Mouse (Mus musculus) thymus, adult 2 months (tissue): ENCODE measurements around the gene Rab15. TPM values are rescaled to one million over a fixed set of nuclear protein-coding genes. Genes with fewer than 3 reads are reported as not detected.
A peak's percentile ranks its signal among the peaks of the same experiment; 100 is the strongest.

ENCODE experiments used
- DNase-seq: peaks from one replicate; pipeline ENCODE4 v3.0.0; 2021
- H3K27ac ChIP-seq: fragments of 200-500 bp; 2 replicates; pipeline ENCODE4 v1.5.1; 2012; ENCODE audit warnings: low read length, control low read depth; ENCODE audit not compliant: control insufficient read depth, insufficient read depth
- H3K27me3 ChIP-seq: fragments of 200-500 bp; 2 replicates; pipeline ENCODE4 v1.6.1; 2012; ENCODE audit warnings: mild to moderate bottlenecking, low read length, moderate library complexity, mixed read lengths; ENCODE audit not compliant: control insufficient read depth, insufficient read depth
- H3K36me3 ChIP-seq: fragments of 200-500 bp; 2 replicates; pipeline ENCODE4 v1.6.1; 2012; ENCODE audit warnings: mild to moderate bottlenecking, low read length, moderate library complexity; ENCODE audit not compliant: control insufficient read depth, insufficient read depth
- H3K4me1 ChIP-seq: fragments of 200-500 bp; replicated peaks from 2 replicates; pipeline ENCODE4 v1.6.1; 2012; ENCODE audit warnings: low read length; ENCODE audit not compliant: control insufficient read depth, insufficient read depth
- H3K4me3 ChIP-seq: fragments of 200-500 bp; 2 replicates; pipeline ENCODE4 v1.5.1; 2012; ENCODE audit warnings: mild to moderate bottlenecking, low read length, control low read depth, moderate library complexity; ENCODE audit not compliant: control insufficient read depth, insufficient read depth
- CTCF ChIP-seq: fragments of 200-500 bp; IDR thresholded peaks from 2 replicates; pipeline ENCODE4 v1.5.1; 2012; ENCODE audit warnings: mild to moderate bottlenecking, control low read depth, low read length, moderate library complexity, borderline replicate concordance; ENCODE audit not compliant: control insufficient read depth, poor library complexity, insufficient read depth; ENCODE audit errors: extremely low read depth
- POLR2A ChIP-seq: fragments of 200-500 bp; IDR thresholded peaks from 2 replicates; pipeline ENCODE4 v1.6.1; 2012; ENCODE audit warnings: mild to moderate bottlenecking, low read length, control low read depth, moderate library complexity; ENCODE audit not compliant: control insufficient read depth, poor library complexity, insufficient read depth; ENCODE audit errors: extremely low read depth
- WGBS: fragments of 180-500 bp; shearing (Covaris S2); methylation state at CpG from one replicate; pipeline ENCODE4 v1.1.7; 2018; 5-methylcytosine and 5-hydroxymethylcytosine counted together
- polyA plus RNA-seq: library from polyadenylated mRNA; depleted of rRNA; stranded (reverse); fragments of >200 nt; gene quantifications from 2 replicates; pipeline ENCODE4 v1.2.3, GENCODE M21; 2012

The Rab15 gene
- polyA plus RNA-seq, 1 experiment = 21.9 TPM

DNA sequence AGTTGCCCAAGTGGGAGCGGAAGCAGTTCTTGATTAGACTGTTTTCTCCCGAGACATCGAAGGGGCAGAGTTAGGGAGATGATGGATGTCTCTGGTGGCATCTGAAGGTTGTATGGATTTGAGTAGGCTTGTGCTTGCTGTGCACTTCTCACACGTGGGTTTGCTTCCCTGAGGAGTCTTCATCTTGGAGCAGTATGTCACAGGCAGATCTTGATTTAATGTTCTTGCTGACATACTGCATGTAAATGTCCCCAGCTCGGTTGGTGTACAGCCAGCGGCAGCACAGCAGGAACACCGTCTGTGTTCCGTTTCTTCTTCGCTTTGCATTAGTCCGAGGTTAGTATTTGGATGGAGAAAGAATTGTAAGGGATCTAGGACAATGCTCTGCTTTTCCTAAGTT, 34.4 kb upstream of the Rab15 start:
- H3K27me3 ChIP-seq = no peaks in the 10 kb centered on the region
- DNase-seq = no peak
- peaks cover 16% of the 10 kb centered on the region for H3K4me1 ChIP-seq
- no peak for TF ChIP-seq CTCF
- no peak for TF ChIP-seq POLR2A
- no peak overlapping the region for H3K27ac ChIP-seq
- H3K4me3 ChIP-seq = no peak overlapping the region
- no peaks in the 10 kb centered on the region for H3K36me3 ChIP-seq
- WGBS = 98% methylated on average over 10 of the region's 10 CpGs

DNA sequence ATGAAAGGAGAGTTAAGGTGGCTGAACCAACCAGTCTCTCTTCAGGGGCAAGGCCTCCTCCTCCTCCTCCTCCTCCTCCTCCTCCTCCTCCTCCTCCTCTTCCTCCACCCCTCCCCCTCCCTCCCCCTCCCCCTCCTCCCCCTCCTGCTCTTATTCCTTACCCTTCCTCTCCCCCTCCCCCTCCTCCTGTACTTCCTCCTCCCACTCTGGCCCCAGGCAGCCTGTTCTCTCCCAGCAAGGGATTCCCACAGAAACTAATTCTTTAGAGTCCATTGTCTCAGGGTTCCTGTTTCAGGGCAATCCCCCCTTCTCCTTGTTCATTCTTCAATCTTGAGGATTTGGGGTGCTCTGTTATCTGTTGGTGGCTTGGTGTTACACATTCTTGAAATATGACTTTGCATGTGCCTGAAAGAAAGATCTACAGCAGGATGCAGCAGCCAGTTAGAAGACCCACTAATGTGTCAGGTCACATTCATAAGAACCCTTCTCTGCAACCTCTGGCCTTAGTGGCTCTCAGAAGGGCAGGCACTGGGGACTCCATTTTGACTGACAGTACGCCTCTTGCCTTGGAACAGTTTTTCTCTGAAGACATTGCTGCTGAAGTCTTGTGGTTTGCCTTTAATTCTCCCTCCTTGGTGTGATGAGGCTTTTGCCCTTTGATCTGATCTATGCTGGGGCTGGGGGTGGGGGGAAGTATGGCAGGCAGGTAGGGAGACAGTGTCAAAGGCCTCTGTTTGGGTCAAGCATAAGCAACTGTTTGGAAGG, 30.9 kb upstream of the Rab15 start:
- Histone ChIP-seq H3K27ac (peak overlapping the region; percentile 69), H3K4me3 (no peak overlapping the region), H3K27me3 (no peaks in the 10 kb centered on the region), H3K4me1 (peaks cover 24% of the 10 kb centered on the region), H3K36me3 (no peaks in the 10 kb centered on the region)
- TF ChIP-seq POLR2A (no peak), CTCF (no peak)
- DNase-seq = peak; percentile 21
- 13% methylated on average over 1 of the region's 1 CpGs for WGBS

DNA sequence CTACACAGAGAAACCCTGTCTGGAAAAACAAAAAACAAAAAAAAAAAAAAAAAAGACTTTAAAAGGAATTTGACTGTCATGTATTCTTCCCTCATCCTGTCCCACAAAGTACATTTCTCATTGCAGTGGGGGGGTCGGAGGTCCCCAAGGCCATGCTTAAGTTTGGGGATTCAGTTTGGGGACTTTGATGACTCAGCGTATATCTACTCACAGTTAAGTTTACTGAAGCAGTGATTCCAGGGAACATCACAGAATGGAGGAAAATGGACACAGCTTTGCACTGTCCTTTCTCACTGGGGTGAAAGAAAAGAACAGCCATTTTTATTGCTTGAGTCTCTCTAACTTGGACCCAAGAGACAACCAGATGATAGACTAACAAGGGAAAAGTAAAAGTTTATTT, 29.7 kb upstream of the Rab15 start:
- 96% methylated on average over 2 of the region's 2 CpGs for WGBS
- H3K27me3 ChIP-seq = no peaks in the 10 kb centered on the region

DNA sequence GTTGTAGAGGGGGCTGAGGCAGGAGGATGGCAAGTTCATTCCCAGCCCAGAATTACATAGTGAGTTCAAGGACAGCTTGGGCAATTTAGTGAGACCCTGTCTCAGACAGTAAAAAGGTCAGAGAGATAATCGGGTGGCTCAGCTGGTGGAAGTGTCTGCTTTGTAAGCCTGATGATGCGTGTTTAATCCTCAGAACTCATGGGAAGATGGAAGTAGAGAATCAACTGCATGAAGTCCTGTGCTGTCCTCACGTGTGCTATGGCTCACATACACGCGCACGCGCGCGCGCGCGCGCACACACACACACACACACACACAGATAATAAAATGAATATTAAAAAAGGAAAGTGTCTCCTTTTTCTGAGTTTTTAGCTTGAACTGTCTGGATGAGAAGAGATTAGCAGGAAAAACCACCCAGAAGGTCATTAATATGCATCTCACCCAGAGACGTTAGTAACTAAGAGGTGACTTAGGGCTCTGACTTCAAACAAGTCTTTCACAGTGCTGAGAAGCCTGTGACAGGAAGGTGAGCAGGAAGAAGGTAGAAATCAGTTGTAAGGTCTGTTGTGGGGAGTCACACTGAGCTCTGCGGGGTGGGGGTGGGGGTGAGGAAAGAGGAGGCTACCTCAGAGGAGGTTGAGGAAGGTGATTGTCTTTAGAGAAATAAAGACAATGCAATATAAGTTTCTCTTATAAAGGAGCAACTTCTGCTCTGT, 21.8 kb upstream of the Rab15 start:
- H3K4me3 ChIP-seq = no peak overlapping the region
- no peaks in the 10 kb centered on the region for H3K27me3 ChIP-seq
- no peak for DNase-seq
- WGBS = 87% methylated on average over 15 of the region's 15 CpGs
- TF ChIP-seq CTCF (no peak), POLR2A (no peak)
- H3K36me3 ChIP-seq = no peaks in the 10 kb centered on the region
- H3K4me1 ChIP-seq = peaks cover 12% of the 10 kb centered on the region
- H3K27ac ChIP-seq = peak overlapping the region; percentile 54; the same call in 1 of the 2 replicates

More for the DNA sequence above, 29.7 kb upstream of the Rab15 start:
- Histone ChIP-seq H3K27ac (no peak overlapping the region), H3K36me3 (no peaks in the 10 kb centered on the region), H3K4me1 (peaks cover 24% of the 10 kb centered on the region), H3K4me3 (no peak overlapping the region)
- no peak for DNase-seq
- no peak for TF ChIP-seq CTCF
- no peak for TF ChIP-seq POLR2A

DNA sequence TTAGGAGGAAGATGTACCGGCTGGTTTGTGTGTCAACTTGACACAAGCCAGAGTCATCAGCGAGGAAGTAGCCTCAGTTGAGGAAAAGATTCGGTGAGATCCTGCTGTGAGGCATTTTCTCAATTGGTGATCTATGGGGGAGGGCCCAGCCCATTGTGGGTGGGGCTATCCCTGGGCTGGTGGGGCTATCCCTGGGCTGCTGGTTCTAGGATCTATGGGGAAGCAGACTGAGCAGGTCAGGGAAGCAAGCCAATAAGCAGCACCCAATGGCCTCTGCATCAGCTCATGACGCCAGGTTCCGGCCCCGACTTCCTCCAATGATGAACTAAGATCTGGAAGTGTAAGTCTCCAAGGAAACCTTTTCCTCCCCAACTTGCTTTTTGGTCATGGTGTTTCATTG, 17.4 kb upstream of the Rab15 start:
- WGBS = 96% methylated on average over 6 of the region's 6 CpGs
- Histone ChIP-seq H3K27me3 (no peaks in the 10 kb centered on the region), H3K36me3 (no peaks in the 10 kb centered on the region), H3K27ac (no peak overlapping the region), H3K4me3 (no peak overlapping the region), H3K4me1 (peaks cover 8% of the 10 kb centered on the region)
- TF ChIP-seq CTCF (no peak), POLR2A (no peak)
- no peak for DNase-seq

DNA sequence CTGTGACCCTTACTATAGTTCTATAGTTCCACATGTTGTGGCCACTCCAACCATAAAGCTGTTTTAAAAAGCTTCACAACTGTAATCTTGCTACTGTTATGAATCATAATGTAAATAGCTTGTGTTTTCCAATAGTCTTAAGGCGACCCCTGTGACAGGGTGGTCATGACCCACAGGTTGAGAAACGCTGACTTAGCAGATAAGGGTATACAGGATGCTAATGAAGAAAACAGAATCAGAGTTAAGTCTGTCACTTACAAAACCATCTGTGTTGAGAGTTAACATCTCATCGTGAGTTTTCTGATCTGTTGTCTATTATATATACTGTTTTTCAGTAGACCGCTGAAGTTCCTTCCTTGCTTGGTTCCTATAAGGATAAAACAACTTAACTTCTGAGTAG, 16.6 kb upstream of the Rab15 start:
- WGBS = 98% methylated on average over 4 of the region's 4 CpGs
- Histone ChIP-seq H3K27ac (no peak overlapping the region), H3K4me1 (peaks cover 6% of the 10 kb centered on the region), H3K4me3 (no peak overlapping the region), H3K36me3 (no peaks in the 10 kb centered on the region), H3K27me3 (no peaks in the 10 kb centered on the region)
- DNase-seq = no peak
- no peak for TF ChIP-seq POLR2A
- TF ChIP-seq CTCF = no peak
